Mouse (Mus musculus) heart, postnatal 0 days (tissue): ENCODE data around the gene Hcfc1.

Experiments
- CTCF ChIP-seq: IDR thresholded peaks from 2 replicates; pipeline ENCODE4 v1.5.1; 2016; ENCODE audit warnings: antibody characterized with exemption, control low read depth, low read depth
- EP300 ChIP-seq: IDR thresholded peaks from 2 replicates; pipeline ENCODE4 v1.6.1; 2016; ENCODE audit warnings: antibody characterized with exemption, low read depth

GRCm38 (mm10) chrX:73921285-73921822 is 44.8 kb downstream of the Hcfc1 start:
- TF ChIP-seq CTCF (no peak), EP300 (no peak; the same call in 1 of the 2 replicates)
